Mouse (Mus musculus): ENCODE data around the gene Gm884.

Gene Gm884

DNA sequence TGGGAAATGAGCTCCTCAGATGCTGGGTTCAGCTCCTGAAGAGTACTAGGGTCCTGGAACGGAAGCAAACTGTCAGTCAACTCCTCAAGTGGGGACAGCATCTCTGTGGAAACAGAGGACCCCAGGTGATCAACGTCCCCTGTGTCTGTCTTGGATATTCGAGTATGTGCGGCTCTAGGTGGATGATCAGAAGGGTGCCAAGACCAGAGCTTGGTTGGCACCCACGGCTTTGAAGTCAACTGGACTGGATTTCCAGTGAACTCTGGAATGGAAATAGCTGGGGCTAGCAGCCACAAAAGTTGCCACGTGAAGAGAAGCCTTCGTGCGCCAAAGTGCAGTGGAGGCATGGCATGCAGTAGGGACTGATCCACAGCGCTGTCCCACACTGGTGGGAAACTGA lies at the start of gene Gm884:
Gene Gm884 (minus strand): TSS at position 101 of the 400 bp plus-strand sequence.
- no peak for DNase-seq (ENCODE audit: low spot score)

DNA sequence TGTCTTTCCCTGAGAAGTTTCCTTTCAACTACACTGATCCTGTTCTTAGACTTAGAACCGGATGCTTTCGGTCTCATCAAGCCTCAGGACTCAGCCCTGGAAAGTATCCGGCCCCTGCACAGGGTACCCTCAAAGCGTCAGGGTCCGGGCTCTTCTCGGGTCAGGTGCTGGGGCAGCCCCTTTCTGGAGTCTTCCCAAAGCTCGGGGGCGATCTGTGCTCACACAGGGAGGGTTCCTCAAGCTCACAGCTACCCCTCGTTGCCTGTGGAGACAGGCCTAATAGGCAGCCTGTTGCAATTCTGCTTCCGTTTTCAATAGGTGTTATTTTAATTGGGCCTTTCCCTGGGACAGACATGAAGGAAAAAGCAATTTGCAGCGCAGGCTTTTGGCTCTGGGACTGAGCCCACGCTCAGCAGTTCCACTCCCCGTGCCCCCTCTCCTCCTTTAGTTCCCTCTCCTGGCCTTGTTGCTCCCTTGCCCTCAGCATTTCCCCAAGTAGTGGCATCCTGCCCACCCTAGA lies 46.0 kb upstream of the Gm884 start:
- no peak for DNase-seq (ENCODE audit: low spot score)

DNA sequence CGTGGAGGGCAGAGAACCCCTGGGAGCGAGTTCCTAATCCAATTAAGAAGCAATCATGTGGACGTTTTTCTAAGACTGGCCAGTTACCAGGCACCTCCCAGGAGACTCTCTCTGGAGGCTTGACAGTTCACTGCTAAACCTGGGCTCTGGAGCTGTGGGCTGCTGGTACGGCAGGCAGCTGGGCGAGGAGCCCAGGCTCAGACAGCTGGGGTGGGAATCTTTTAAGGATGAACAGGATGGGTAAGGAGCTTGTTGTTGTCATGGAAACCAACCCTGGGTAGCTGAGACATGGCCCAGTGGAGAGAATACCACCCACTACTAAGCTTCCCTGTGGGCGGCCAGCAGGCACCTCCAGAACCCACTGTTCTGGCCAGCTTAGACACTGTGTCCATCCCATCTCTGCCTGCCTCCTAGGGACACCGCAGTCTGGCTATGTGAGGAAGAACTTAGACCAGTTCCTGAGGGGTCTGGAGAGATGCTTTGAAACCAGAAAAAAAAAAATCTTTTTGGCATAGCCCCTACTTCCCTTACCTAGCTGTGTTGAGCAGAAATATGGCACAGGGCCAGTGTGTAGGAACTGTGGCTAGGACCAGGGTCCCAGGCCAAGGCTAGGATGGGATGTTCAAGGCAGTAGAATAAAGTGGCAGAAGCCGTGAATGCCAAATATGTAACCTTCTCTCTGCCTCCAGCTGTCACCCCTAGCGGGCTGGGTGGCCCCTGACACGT lies 45.4 kb upstream of the Gm884 start:
- DNase-seq (ENCODE audit: low spot score), result no peak

DNA sequence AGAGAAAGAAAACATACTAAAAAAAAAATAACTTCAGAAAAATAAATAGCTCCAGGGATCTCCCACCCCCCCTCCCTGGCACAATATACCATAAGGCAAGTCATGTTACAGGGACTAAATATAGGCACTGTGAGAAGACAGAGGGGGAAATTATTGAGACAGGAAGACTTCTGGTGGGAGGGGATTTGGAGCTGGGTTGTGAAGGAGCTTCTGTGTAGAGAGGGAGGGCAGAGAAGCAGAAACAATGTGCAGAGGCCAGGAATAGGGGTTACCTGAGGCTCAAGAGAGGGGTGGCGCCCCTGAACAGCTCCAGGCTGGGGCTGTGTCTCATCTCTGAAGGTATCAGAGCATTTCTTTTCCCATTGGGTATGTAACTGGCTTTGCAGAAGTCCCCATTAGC lies 44.8 kb upstream of the Gm884 start:
- no peak for DNase-seq (ENCODE audit: low spot score)

- no peak for DNase-seq (ENCODE audit: low spot score)
These were observed 42.2 kb upstream of the Gm884 start for GRCm38 (mm10) chr11:103663119-103663518.

GRCm38 (mm10) chr11:103662546-103662945 lies 41.6 kb upstream of the Gm884 start:
- no peak for DNase-seq (ENCODE audit: low spot score)

GRCm38 (mm10) chr11:103661863-103662262 lies 40.9 kb upstream of the Gm884 start:
- no peak for DNase-seq (ENCODE audit: low spot score)

DNA sequence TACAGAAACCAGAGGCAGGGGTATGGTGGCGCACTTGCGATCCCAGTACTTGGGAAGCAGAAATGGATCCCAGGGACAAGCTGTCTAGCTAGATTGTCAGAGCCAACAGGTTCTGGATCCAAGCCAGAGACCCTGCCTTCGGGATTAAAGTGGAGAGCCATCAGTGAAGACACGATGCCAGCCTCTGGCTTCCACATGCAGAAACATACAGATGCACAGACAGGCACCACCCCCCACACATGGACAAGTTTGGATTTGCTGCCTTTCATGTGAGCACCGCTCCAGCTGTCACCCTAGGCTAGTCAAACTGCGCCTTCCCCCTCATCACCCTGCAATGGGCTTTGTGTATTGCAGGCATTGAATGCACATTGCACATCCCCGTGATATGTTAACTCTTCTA lies 37.2 kb upstream of the Gm884 start:
- no peak for DNase-seq (ENCODE audit: low spot score)

DNA sequence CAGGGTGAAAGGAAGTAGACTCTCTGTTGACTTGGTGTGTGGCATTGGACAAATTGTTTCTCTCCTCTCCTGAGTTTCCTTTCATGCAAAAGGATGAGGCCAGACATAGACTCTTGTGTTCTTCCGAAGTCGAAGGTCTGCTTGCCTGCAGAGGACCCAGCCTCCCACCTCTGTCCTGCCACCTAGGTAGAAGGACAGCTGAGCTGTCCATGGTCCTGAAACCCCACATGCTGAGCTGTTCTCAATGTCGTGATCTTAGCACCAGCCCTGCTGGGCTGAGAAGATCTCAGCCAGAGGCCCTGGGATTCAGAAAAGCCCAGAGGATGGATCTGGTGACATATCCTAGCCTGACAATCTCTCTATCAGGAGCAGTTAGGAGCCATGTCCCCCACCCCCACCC lies 35.6 kb upstream of the Gm884 start:
- DNase-seq (ENCODE audit: low spot score), result no peak

DNA sequence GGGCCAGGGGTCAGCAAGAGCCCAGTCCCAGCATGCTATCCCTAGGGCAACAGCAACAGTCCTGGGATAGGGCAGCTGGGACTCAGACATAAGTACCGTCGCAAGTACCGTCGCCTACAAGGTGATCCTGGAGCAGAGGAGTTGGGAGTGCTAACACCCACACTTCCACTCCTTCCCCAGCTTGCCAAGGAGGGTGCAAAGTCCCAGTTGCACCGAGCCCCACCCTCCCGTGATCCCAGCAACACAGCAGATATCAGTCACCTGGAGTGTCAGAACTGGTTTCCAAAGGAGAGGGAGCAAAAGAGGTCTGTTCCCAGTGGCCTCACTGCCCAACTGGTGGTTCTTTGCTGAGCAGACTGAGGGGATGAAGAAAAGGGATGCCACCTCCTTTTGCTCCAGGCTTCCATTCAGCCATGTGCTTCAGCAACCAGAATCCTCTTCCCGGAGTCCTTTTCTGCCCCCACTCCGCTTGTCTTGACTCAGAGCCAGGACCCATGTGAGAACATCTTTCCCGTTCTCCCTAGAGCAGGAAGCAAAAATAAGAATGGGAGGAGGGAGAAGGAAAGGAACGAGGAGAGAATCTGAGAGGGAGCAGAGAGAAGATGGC lies 32.5 kb upstream of the Gm884 start:
- no peak for DNase-seq (ENCODE audit: low spot score)

- DNase-seq (ENCODE audit: low spot score), result no peak
These were observed 30.5 kb upstream of the Gm884 start for GRCm38 (mm10) chr11:103651426-103651825.

GRCm38 (mm10) chr11:103649983-103650493 lies 29.1 kb upstream of the Gm884 start:
- no peak for DNase-seq (ENCODE audit: low spot score)

- no peak for DNase-seq (ENCODE audit: low spot score)
These were observed 28.5 kb upstream of the Gm884 start, which contains the start of gene Rprml for GRCm38 (mm10) chr11:103649301-103649982. Rprml (plus strand) TSS chr11:103649570.

DNA sequence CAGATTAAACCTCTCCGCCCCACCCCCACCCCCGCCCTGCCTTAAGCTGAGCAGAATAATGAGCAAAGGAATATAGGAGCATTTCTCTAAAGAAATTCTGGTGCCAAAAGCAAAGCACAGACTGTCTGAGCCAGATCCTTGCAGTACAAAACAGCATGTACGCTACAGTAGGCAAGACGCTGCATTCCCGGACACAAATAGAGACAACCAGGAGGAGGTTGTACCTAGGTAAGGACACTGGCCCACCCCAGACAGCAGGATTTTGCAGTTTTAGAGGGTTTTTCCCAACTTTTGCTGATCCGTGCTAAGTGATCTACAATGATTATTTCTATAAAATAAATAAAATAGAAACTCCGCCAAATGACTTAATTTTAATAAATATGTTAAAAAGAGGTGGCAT lies 27.7 kb upstream of the Gm884 start:
- no peak for DNase-seq (ENCODE audit: low spot score)

GRCm38 (mm10) chr11:103647921-103648620 lies 27.1 kb upstream of the Gm884 start:
- DNase-seq (ENCODE audit: low spot score), result peak; percentile 19

- no peak for DNase-seq (ENCODE audit: low spot score)
These were observed 25.4 kb upstream of the Gm884 start for GRCm38 (mm10) chr11:103646301-103646700.

- peak; percentile 12 for DNase-seq (ENCODE audit: low spot score)
These were observed 24.8 kb upstream of the Gm884 start for GRCm38 (mm10) chr11:103645731-103646130.

GRCm38 (mm10) chr11:103643211-103643610 lies 22.3 kb upstream of the Gm884 start:
- DNase-seq (ENCODE audit: low spot score), result no peak

DNA sequence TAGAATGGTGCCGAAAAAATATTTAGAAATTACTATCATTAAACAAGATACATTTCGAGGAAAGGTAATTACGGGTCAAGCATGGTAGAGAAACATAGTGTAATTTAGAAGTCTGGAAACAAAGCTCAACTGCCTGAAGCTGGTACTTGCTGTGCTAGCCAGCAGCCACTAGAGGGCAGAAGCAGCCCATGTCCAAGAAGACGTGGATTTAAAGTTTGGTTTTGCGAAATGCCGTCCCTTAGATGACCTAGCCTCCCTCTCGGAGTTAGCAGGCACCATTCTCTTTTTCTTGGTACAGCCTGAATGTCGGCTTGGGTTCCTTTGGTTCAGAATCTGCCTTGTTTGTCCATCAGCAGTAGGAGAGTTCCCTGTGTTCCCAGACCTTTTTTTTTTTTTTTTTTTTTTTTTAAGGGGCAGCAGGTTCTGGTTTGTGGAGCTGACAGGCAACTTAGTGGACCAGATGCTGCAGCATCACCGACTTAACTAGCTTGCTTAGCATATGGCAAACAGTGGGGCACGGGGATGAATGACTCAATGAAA lies 18.5 kb upstream of the Gm884 start:
- DNase-seq (ENCODE audit: low spot score), result peak; percentile 18

DNA sequence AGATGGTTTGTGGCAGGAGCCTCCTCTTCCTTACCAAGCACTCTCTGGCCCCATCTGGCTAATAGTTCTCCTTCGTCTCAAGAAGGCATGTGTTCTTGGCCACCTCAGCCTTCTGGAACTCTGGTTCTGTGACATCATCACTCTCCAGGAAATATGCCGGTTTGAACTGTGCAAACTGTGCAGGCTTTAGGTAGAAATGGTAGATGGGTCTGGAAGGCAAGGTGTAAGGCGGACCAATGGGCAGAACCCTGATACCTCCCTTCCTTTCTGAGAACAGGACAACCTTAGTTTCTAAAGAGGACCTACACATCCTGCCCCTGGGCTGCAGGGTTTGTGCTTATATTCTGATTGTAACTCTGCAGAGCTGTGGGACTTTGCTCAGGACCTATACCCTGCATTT lies 17.9 kb upstream of the Gm884 start, which contains the start of gene Lyzl6:
Gene Lyzl6 (minus strand): TSS at position 101 of the 400 bp plus-strand sequence.
- DNase-seq (ENCODE audit: low spot score), result no peak

GRCm38 (mm10) chr11:103636261-103636660 lies 15.3 kb upstream of the Gm884 start:
- DNase-seq (ENCODE audit: low spot score), result no peak

DNA sequence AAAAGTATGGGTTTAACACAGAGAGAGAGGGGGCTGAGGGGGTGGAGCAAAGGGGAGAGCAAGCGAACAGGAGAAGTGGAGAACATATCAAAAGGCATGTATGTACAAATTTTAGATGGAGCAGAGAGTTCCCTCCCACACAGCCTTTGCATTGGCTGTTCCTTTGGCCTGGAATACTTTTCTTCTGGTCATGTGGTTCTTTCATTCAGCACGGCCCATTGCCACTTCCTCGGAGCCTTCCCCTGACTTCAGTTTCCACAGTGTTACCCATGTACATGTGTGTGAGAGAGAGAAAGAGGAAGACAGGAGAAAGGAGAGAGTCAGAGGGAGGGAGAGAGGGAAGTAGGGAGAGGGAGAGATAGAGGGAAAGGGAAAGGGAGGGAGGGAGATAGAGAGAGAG lies 14.5 kb upstream of the Gm884 start:
- DNase-seq (ENCODE audit: low spot score), result no peak
